Mouse (Mus musculus) thymus, adult 18-20 months (tissue): ENCODE measurements around the gene Tmc4.

Experiments used
- DNase-seq, 2 experiments: peaks; one replicate each; pipeline ENCODE4 v3.0.0; 2022; ENCODE audit warnings: mixed read lengths in 2 of 2

Tmc4 gene

DNA sequence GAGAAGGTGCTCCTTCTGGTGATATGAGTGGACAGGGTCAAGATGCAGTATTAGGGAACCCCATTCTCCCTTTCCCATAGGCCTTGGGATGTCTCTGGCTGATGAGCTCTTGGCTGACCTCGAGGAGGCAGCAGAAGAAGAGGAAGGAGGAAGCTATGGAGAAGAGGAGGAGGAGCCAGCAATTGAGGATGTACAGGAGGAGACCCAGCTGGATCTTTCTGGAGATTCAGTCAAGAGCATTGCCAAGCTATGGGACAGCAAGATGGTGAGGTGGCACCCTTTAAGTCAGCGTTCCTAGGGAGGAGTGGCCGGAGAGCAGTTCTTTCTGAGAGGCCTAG is 46.9 kb downstream of the Tmc4 start:
- DNase-seq, result no peak

DNA sequence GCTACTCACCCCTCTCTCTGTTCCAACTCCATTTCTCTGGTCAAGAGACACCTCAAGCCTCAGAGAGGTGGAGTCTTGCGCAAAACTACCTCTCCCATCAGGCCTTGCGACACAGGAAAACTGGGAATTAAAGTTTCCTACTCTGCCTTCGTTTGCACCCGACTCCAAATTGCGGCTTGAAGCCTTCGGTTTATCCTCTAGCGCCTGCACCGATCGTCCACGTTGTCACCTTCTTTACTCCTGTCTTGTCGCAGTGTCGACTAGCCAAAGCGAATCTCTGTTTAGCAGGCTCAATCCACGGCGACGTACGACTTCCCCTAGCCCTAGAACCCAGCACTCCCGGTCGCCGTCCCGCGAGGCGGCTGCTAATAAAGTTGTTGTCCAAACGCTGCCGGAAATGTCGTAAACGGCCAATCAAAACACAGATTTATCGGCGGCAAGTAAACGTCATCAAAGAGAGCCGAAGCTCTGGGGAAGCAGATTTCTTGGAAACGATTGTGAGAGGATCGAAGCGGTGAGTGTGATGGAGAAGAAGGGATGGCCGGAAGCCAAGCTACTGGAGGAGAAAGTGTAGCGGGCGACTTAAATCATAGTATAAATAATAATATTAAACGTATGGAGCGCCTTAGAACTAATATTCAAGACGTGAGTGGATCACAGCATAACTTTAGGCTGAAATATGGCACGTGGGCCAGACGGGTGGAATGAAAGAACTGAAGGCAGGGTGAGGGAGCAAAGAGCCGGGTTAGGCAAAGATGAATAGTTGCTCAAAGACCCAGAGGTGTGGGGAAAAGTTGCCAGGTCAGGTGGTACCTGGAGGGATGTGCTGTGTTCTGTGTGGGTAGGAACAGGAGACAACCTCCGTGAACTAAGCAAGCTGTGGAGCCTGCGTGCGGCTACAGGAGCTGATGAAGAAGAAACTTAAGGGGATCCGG is 47.5 kb downstream of the Tmc4 start, which contains the start of the genes Tfpt and Prpf31:
Gene Tfpt, minus strand, starts transcription at position 387 of the 935 bp plus-strand sequence.
Gene Prpf31, plus strand, starts transcription at position 443 of the 935 bp plus-strand sequence.
- peak; percentile 81 to 89 for DNase-seq

DNA sequence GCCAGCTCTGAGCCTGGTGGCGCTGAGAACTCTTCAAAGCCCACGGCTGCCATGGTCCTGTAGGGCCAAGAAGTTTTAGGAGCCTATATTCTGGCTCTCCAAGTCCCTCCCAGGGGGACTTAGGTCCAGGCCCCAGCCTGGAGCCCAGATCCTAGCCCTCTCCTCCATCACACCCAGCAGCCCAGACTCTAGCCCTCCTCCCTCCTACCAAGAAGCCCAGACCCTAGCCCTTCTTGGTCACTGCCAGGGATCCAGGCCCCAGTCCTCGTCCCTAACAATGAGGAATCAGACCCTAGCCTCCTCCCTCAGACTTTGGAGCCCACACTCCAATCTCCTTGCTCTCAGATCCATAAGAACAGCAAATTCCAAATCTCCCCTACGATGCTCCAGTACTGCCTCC is 48.3 kb downstream of the Tmc4 start:
- DNase-seq, result no peak

DNA sequence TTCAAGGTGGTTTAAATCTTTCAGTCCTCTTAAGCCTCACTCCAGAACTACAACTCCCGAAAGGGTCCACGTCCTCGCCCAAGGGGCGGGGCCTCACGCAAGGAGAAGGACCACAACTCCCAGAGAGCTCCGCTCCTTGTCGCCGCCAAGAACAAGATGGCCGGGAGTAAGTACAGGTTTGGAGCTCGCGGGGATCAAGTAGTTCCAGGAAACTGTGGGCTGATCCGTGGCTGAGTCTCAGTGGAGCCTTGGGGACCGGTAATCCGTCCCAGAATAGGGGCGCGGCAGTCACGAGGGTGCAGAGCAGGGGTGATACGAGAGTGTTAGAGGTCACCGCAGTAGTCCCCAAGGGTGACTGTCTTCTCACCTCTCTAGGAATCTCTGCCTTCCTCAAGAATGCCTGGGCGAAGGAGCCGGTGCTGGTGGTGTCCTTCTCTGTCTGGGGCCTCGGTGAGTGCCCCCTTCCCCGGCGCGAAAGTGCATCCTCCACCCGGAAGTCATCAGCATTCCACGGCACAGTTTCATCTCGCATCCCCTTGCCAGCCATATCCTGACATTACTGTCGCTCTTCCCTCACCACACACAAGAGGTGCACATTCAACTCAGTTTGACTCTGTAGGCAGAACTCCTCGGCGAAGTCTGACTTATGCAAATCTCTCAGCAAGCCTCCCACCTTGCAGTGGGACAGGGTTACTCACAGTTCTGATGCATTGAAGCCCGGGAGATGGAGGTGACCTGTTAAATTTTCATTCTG is 59.9 kb downstream of the Tmc4 start, which contains the start of gene Ndufa3:
Gene Ndufa3, plus strand, starts transcription at position 132 of the 754 bp plus-strand sequence.
- peak; percentile 83 to 88 for DNase-seq

DNA sequence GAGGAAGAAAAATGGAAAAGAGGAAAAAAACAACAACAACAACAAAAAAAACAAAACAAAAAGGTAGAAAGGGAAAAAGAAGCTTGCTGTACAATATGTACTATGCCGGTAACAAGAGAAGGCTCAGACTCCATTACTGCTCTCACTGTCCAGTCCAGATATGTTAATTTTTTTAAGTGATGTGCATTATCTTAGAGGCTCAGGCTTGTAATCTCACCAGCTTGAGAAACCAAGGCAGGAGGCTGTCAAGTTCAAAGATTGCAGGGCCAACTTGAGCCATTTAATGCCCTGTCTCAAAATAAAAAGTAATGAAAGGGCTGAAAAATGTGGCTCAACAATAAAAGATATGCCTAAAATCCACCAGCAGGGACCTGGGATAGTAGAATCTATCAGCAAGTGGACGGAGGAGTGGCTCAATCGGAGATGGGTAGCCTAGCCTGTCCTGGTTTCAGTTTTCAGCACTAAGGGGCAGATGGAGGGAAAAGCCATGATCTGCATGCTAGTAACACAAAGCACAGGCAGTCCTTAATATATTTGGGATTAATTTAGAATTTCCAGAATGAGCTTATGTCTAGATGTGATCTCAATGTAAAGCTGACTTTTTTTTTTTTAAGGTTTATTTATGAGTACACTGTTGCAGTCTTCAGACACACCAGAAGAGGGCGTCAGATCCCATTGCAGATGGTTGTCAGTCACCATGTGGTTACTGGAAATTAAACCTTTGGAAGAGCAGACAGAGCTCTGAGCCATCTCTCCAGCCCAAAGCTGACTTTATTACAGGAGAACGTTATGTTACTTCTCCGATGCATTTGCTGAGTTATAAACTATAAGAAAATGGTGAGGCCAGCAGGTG is 60.7 kb downstream of the Tmc4 start:
- DNase-seq, result peak in 1 of 2 experiments; percentile 26

DNA sequence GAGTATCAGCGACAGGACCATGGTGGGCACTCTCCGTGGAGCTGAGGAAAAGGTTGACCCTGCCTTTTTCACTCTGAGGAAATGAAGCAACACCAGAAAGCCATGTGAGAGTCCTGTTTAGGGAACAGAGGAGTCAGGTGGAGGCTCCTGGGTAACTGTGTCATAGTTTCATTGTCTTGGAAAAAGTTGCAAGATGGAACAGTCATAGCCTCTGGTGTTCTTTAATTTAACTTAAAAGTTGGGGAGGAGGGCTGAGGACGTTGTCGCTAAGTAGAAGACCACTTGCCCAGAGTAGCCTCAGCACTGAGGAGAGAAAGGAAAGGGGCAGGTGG is 61.3 kb downstream of the Tmc4 start, which contains the start of gene Oscar:
Gene Oscar, minus strand, starts transcription at position 101 of the 332 bp plus-strand sequence.
- no peak for DNase-seq
